Mouse (Mus musculus): ENCODE measurements around the gene Krtdap.
A peak's percentile ranks its signal among the peaks of the same experiment; 100 is the strongest.
"Not testable (repeated sequence)": the region's sequence is repeated elsewhere in the genome, so short reads cannot be mapped to it uniquely, and the experiment has no call there.

The Krtdap gene

DNA sequence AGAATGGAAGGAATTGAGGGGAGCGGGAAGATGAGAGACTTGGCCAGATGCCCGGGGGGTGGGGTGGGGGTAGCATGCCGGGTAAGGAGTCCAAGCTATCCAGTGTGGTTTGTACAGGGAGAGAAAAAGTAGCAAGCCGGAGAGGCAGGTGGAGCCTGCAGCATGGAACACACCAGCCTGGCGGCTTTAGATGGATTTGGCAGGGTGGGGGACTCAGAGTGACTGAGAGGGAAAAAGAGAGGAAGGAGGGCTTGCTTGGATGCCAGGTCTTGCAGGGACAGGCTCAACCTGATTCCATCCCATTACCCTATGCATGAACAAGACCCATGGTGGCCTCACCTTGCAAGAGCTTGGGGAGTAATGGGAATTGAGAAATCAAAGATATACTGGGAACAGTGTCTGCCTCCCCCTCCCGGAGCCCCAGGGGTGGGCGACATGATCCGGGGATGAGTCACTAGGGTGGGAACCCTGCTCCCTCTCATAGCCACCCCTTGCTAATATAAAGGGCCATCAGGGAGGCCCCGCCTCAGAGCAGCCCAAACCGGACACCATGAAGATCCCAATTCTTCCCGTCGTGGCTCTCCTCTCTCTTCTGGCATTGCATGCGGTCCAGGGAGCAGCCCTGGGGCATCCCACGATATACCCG, at the start of gene Krtdap:
Krtdap (plus strand) TSS at position 520 of the 646 bp plus-strand sequence.
- peaks cover 75% of the 10 kb centered on the region for H3K27me3 ChIP-seq (ENCODE audit: insufficient read depth, low read length)
- TF ChIP-seq NANOG (IDR thresholded peaks at IDR 0.05; ENCODE audit: borderline replicate concordance, low read length) (no peak), CTCF (conservative IDR thresholded peaks at IDR 0.05; ENCODE audit: low read length) (no peak), POU5F1 (IDR thresholded peaks at IDR 0.05; ENCODE audit: borderline replicate concordance, low read length) (no peak)
- H3K9me3 ChIP-seq (ENCODE audit: low read length) = no peaks in the 10 kb centered on the region
- peak within 1 kb of the TSS; percentile 37 for H3K4me3 ChIP-seq (replicated peaks; ENCODE audit: low read length)
- no peaks in the 10 kb centered on the region for H3K36me3 ChIP-seq (ENCODE audit: insufficient read depth, low read length)
- H3K4me1 ChIP-seq (replicated peaks; ENCODE audit: low read depth, low read length) = peaks cover 70% of the 10 kb centered on the region

DNA sequence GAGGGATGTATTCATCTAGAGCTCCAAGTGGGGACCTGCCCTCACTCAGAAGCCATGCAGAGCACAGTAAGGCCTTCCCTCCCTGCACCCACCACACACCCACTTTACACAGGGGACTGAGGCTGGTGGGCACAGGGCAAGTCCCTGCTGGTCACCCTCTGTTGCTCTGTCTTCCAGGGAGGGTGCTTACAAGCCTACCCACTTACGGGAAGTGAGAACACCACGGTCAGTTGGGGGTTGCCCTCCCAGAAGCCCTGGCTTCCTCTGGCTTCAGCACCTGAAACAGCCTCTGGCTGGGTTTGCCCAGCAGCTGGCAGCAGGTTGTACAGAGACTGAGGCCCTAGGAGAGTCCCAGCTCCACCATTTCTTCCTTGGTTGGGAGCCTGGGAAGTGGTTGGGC, 45.1 kb upstream of the Krtdap start:
- H3K9me3 ChIP-seq (ENCODE audit: low read length); H3K4me3 ChIP-seq (replicated peaks; ENCODE audit: low read length); H3K27me3 ChIP-seq (ENCODE audit: insufficient read depth, low read length); H3K36me3 ChIP-seq (ENCODE audit: insufficient read depth, low read length); H3K4me1 ChIP-seq (replicated peaks; ENCODE audit: low read depth, low read length): not testable (repeated sequence)

DNA sequence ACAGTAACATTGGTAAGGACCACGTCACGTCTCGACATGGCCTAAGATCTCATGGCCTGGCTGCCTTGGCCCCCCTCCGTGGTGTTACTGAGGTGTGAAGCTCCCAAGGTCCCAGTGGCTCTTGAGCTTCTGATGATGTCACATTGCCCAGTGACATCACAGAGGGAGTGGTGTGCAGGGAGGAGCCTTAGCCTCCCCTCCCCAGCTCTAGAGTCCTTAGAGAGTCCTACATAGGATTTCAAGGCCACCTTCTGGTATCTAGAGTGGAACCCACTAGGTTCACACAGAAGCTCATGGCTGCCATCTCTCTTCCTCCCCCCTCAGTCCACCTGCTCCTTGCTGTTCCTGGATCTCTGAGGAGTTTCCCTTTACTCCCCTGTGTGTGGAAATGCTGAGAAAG, 44.1 kb upstream of the Krtdap start, which contains the start of gene Gapdhs:
Gapdhs (minus strand) TSS at position 65 of the 400 bp plus-strand sequence.
- H3K27me3 ChIP-seq (ENCODE audit: insufficient read depth, low read length); H3K4me3 ChIP-seq (replicated peaks; ENCODE audit: low read length); H3K4me1 ChIP-seq (replicated peaks; ENCODE audit: low read depth, low read length); H3K36me3 ChIP-seq (ENCODE audit: insufficient read depth, low read length); H3K9me3 ChIP-seq (ENCODE audit: low read length): not testable (repeated sequence)

DNA sequence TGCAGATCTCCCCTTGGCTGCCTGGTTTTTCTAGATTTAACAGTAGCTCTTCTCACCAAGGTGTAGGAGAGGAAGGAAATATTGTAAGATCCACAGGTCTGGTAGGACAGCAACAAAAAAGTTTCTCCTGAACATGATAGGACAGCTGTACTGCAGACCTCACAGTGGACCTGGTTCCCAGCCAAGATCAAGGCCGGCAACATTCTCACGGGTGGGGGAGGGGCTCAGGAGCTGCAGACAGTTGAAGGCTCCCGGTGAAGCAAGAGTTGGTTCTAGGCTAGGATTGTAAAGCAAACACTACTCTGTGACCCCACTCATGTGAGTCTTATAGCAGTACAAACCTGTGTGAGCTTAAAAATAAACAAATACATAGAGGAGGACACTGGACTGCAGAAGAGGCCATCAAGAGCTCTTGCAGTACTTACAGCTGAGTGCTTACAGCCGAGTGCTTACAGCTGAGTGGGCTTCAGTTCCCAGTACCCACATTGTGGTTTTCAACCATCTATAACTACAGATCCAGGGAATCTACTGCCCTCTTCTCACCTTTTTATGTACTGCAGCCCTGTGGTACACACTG, 43.6 kb upstream of the Krtdap start:
- H3K9me3 ChIP-seq (ENCODE audit: low read length) = no peaks in the 10 kb centered on the region
- TF ChIP-seq CTCF (conservative IDR thresholded peaks at IDR 0.05; ENCODE audit: low read length) (0 out of 2 replicates have a peak, but pooled peaks have one; percentile 6), NANOG (IDR thresholded peaks at IDR 0.05; ENCODE audit: borderline replicate concordance, low read length) (no peak)
- H3K27me3 ChIP-seq (ENCODE audit: insufficient read depth, low read length) = 0 out of 2 replicates have a peak, but pooled peaks cover 3% of the 10 kb centered on the region
- peaks cover 4% of the 10 kb centered on the region; the same call in 1 of the 2 replicates for H3K4me1 ChIP-seq (replicated peaks; ENCODE audit: low read depth, low read length)
- H3K36me3 ChIP-seq (ENCODE audit: insufficient read depth, low read length) = no peaks in the 10 kb centered on the region
- no peak overlapping the region for H3K4me3 ChIP-seq (replicated peaks; ENCODE audit: low read length)

DNA sequence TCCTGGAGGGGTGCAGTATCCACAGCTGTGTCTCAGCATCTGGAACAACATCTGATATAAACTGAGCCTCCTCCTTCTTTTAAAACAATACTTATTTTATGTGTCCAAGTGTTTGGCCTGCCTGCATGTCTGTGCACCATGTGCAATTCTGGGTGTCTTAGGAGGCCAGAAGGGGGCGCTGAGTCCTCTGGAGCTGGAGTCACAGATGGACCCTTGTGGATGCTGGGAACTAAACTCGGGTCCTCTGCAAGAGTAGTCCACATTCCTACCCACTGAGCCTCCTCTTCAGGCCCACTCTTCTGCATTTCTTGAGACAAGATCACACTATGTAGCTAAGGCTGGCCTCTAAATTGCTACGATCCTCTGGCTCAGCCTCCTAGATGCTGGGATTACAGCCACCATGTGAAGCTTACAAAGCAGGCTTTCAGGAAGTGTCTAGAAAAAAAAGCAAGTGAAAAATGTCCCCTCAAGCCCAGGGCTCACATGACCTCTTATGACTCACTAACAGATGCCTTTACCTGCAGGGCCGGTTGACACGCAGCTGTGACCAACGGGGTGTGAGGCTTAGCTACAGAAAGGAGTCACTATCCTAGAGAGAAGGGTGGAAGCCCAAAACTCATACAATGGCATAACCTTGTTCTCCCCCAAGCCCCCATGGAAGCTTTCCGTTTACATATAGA, 40.0 kb upstream of the Krtdap start:
- Histone ChIP-seq H3K36me3 (ENCODE audit: insufficient read depth, low read length) (no peaks in the 10 kb centered on the region), H3K4me1 (replicated peaks; ENCODE audit: low read depth, low read length) (peaks cover 28% of the 10 kb centered on the region), H3K9me3 (ENCODE audit: low read length) (no peaks in the 10 kb centered on the region), H3K4me3 (replicated peaks; ENCODE audit: low read length) (no peak overlapping the region), H3K27me3 (ENCODE audit: insufficient read depth, low read length) (peaks cover 3% of the 10 kb centered on the region; the same call in 1 of the 2 replicates)
- TF ChIP-seq CTCF (conservative IDR thresholded peaks at IDR 0.05; ENCODE audit: low read length) (peak; percentile 55), NANOG (IDR thresholded peaks at IDR 0.05; ENCODE audit: borderline replicate concordance, low read length) (no peak), POU5F1 (IDR thresholded peaks at IDR 0.05; ENCODE audit: borderline replicate concordance, low read length) (no peak)

DNA sequence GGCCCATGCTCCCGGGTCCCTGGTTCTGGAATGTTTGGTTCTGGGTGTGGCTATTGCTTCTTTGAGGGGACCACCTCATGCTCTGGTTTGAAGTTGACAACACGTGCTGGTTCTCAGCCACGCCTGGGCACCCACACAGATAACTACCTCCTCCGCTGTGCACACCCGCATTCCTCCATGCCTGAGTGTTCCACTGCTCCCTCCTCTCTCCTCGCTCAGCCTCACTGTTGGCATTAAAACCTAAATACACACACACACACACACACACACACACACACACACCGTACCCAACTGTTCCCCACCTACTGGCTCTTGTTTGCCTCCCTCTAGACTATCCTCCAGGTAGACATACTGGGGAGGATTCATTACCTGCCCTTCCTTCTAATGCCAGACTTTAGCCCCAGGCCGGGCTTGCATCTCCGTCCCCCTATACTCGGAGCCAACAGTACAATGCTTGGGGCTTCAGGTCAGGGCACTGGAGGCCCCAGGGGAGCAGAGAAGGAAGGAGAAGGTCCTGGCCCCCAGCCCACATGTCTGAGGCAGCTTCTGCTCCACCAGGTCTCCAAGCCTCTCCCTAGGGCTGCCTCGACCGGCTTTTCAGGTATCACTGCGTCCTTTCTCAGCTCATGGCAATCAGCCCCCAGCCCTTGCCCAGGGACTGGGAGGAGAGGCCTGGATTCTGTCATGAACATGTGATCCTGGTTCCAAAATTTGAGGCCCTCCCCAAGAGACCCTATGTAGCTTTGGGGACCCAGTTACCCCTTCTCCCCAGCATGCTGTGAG, 37.7 kb upstream of the Krtdap start:
- TF ChIP-seq NANOG (IDR thresholded peaks at IDR 0.05; ENCODE audit: borderline replicate concordance, low read length) (no peak), CTCF (conservative IDR thresholded peaks at IDR 0.05; ENCODE audit: low read length) (no peak), POU5F1 (IDR thresholded peaks at IDR 0.05; ENCODE audit: borderline replicate concordance, low read length) (no peak)
- H3K9me3 ChIP-seq (ENCODE audit: low read length) = peaks cover 7% of the 10 kb centered on the region
- no peak overlapping the region for H3K4me3 ChIP-seq (replicated peaks; ENCODE audit: low read length)
- H3K36me3 ChIP-seq (ENCODE audit: insufficient read depth, low read length) = no peaks in the 10 kb centered on the region
- H3K4me1 ChIP-seq (replicated peaks; ENCODE audit: low read depth, low read length) = peaks cover 24% of the 10 kb centered on the region
- H3K27me3 ChIP-seq (ENCODE audit: insufficient read depth, low read length) = peaks cover 12% of the 10 kb centered on the region

DNA sequence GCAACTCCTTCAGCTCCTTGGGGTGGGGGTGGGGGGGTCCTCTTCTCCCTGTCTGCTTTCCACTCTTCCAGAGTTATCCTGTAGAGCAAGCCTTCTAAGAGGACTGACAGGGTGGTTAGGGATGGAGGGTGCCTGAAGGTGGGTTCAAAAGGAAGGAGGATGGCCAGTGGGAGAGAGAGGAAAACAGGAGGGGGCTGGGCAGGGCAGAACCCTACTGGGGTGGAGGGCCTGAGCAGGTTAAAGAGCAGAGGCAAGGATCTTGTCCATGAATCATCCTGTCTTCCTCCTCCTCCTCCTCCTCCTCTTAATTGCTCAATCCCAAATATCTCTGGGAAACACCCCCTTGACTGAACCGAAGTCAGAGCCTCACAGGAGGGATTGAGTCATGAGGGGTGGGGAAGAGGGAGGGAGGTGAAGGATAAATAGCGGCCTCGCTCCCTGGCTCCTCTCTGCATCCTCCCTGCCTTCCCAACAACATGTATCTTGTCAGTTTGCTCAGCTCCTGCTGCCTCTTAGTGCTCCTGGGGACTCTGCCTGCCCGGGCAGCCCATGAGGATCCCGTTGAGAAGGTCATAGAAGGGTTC, 36.5 kb upstream of the Krtdap start, which contains the start of gene Sbsn:
Sbsn (plus strand) TSS at position 386 of the 584 bp plus-strand sequence.
- Histone ChIP-seq H3K9me3 (ENCODE audit: low read length) (peaks cover 10% of the 10 kb centered on the region), H3K36me3 (ENCODE audit: insufficient read depth, low read length) (no peaks in the 10 kb centered on the region), H3K27me3 (ENCODE audit: insufficient read depth, low read length) (peaks cover 22% of the 10 kb centered on the region)

DNA sequence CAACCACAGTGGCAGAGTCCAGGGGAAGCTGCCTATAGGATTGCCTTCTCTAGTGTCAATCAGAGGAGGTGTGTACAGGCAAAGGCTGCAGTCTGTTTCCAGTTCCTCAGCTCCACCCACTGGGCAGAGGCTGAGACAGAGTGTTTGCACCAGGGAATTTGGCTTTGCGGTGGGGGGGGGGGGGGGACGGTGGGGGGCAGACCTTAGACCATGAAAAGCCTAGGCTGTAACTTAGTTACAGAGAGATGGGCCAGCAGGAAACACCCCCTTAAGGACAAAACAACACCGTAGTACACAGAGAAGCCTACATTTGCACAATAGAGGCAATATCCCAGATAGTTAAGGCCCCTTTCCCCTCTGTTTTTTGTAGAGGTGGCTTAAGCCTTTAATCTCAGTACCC, 30.7 kb upstream of the Krtdap start:
- no peak for TF ChIP-seq NANOG (IDR thresholded peaks at IDR 0.05; ENCODE audit: borderline replicate concordance, low read length)
- TF ChIP-seq POU5F1 (IDR thresholded peaks at IDR 0.05; ENCODE audit: borderline replicate concordance, low read length) = no peak
- no peak for TF ChIP-seq CTCF (conservative IDR thresholded peaks at IDR 0.05; ENCODE audit: low read length)
- Histone ChIP-seq H3K27me3 (ENCODE audit: insufficient read depth, low read length) (peaks cover 33% of the 10 kb centered on the region), H3K36me3 (ENCODE audit: insufficient read depth, low read length) (no peaks in the 10 kb centered on the region), H3K4me3 (replicated peaks; ENCODE audit: low read length) (no peak overlapping the region), H3K9me3 (ENCODE audit: low read length) (peaks cover 10% of the 10 kb centered on the region), H3K4me1 (replicated peaks; ENCODE audit: low read depth, low read length) (peaks cover 25% of the 10 kb centered on the region)

More for the DNA sequence above, 36.5 kb upstream of the Krtdap start, which contains the start of gene Sbsn:
- Histone ChIP-seq H3K4me1 (replicated peaks; ENCODE audit: low read depth, low read length) (peaks cover 26% of the 10 kb centered on the region), H3K4me3 (replicated peaks; ENCODE audit: low read length) (no peak within 1 kb of the TSS)
- TF ChIP-seq NANOG (IDR thresholded peaks at IDR 0.05; ENCODE audit: borderline replicate concordance, low read length) (no peak), POU5F1 (IDR thresholded peaks at IDR 0.05; ENCODE audit: borderline replicate concordance, low read length) (no peak), CTCF (conservative IDR thresholded peaks at IDR 0.05; ENCODE audit: low read length) (no peak)

Measured in E14TG2a.4 (cell line).